Mouse (Mus musculus) limb, embryonic 14.5 days (tissue): ENCODE data around the gene Tango2. TPM values are rescaled to one million over a fixed set of nuclear protein-coding genes. Genes with fewer than 3 reads are reported as not detected.
A peak's percentile ranks its signal among the peaks of the same experiment; 100 is the strongest.

Experiments
- ATAC-seq: fragments of 200-750 bp; cut with Nextera tagmentation; 2 replicates; pipeline ENCODE4 v1.8.0; 2017; ENCODE audit warnings: low read depth, moderate number of reproducible peaks, moderate TSS enrichment; ENCODE audit not compliant: low FRiP score
- DNase-seq: peaks from one replicate; pipeline ENCODE4 v3.0.0-alpha.2; 2015; ENCODE audit warnings: low spot score
- H3K27ac ChIP-seq: fragments of 300-500 bp; sonication (generic); replicated peaks from 2 replicates; pipeline ENCODE4 v1.5.1; 2014; ENCODE audit warnings: low read depth, mild to moderate bottlenecking, low read length, moderate library complexity, mixed read lengths
- H3K27me3 ChIP-seq: fragments of 300-500 bp; sonication (generic); 2 replicates; pipeline ENCODE4 v1.6.1; 2014; ENCODE audit warnings: low read length, mixed read lengths; ENCODE audit not compliant: control insufficient read depth, insufficient read depth
- H3K36me3 ChIP-seq: fragments of 300-500 bp; sonication (generic); 2 replicates; pipeline ENCODE4 v1.6.1; 2014; ENCODE audit warnings: mild to moderate bottlenecking, low read length, moderate library complexity, mixed read lengths; ENCODE audit not compliant: control insufficient read depth, insufficient read depth
- H3K4me1 ChIP-seq: fragments of 300-500 bp; sonication (generic); 2 replicates; pipeline ENCODE4 v1.6.1; 2014; ENCODE audit warnings: antibody characterized with exemption, low read length, mixed read lengths; ENCODE audit not compliant: control insufficient read depth, insufficient read depth
- H3K4me2 ChIP-seq: fragments of 300-500 bp; sonication (generic); replicated peaks from 2 replicates; pipeline ENCODE4 v1.6.1; 2014; ENCODE audit warnings: low read depth, mild to moderate bottlenecking, low read length, moderate library complexity; ENCODE audit not compliant: severe bottlenecking
- H3K4me3 ChIP-seq: fragments of 300-500 bp; sonication (generic); replicated peaks from 2 replicates; pipeline ENCODE4 v1.5.1; 2014; ENCODE audit warnings: low read length
- H3K9ac ChIP-seq: fragments of 300-500 bp; sonication (generic); 2 replicates; pipeline ENCODE4 v1.6.1; 2014; ENCODE audit warnings: mild to moderate bottlenecking, low read depth, low read length, moderate library complexity; ENCODE audit not compliant: severe bottlenecking
- H3K9me3 ChIP-seq: fragments of 300-500 bp; sonication (generic); 2 replicates; pipeline ENCODE4 v1.6.1; 2016; ENCODE audit warnings: low read length; ENCODE audit not compliant: control insufficient read depth
- POLR2A ChIP-seq: fragments of 200-500 bp; IDR thresholded peaks from 2 replicates; pipeline ENCODE4 v1.8.0; 2012; ENCODE audit warnings: inconsistent platforms, mild to moderate bottlenecking, moderate library complexity, borderline replicate concordance; ENCODE audit not compliant: insufficient read depth, insufficient read length; ENCODE audit errors: extremely low read depth
- WGBS: fragments of 180-500 bp; shearing (Covaris S2); extraction: QIAGEN DNeasy Blood & Tissue Kit; methylation state at CpG from one replicate; pipeline ENCODE4 v1.1.7; 2014; 5-methylcytosine and 5-hydroxymethylcytosine counted together
- polyA plus RNA-seq, 2 experiments: library from polyadenylated mRNA; depleted of rRNA in 1 of 2; stranded (reverse) in 1 of 2; unstranded in 1 of 2; fragments of >200 nt; fragmentation: Nextera tagmentation in 1 of 2; extraction: Ambion mirVana in 1 of 2; gene quantifications; 2 replicates each; pipeline versions ENCODE4 v1.2.1 to v1.2.3; 2012 to 2014

Gene Tango2
- polyA plus RNA-seq, 2 experiments = 24.0 to 25.2 TPM

DNA sequence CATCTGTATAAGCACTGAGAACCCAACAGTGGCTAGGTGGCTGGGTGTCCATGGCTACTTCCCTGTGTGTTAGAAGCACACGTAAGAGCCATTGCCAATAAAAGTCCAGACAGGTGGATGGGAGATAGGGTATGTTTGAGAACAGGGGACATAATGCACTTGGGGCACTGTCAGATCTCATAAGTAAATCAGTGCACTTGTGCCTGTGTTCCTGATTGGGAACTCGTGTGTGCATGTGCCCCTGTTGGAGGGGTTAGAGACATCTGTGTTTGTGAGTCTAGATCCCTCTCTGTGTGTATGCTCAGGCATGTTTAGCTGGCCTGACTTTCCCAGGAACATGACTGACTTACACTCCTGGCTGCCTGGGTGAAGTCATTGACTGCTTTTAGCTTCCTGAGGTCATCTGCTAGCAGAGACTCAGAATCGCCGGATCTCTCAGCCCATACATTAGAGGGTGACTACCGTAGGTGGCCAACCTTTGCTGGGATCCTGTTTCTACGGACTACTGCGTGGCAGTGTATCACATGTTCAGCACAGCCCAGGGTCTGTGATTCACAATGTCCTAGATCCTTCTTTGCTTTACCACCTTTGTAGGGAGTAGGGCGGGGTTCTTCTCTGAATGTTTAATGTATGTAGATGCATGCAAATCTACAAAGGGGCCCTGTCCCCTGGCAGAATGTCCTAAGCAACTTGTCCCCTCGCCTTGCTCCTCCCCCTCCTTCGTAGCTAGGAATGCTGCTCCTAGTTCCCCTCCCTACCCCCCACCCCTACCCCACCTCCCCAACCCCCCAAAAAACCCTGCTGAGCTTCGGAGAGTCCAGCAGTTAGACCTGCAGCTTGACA lies 47.1 kb upstream of the Tango2 start:
- H3K9me3 ChIP-seq = no peaks in the 10 kb centered on the region
- no peak for TF ChIP-seq POLR2A
- H3K4me1 ChIP-seq = peaks cover 16% of the 10 kb centered on the region
- H3K4me3 ChIP-seq = no peak overlapping the region
- DNase-seq (no peak), ATAC-seq (no peak)
- H3K27ac ChIP-seq = 0 out of 2 replicates have a peak overlapping the region, but pooled peaks have one; percentile 3
- WGBS = 26% methylated on average over 11 of the region's 11 CpGs
- 0 out of 2 replicates have a peak overlapping the region, but pooled peaks have one; percentile 4 for H3K9ac ChIP-seq
- peaks cover 32% of the 10 kb centered on the region for H3K36me3 ChIP-seq
- H3K4me2 ChIP-seq = no peak overlapping the region
- no peaks in the 10 kb centered on the region for H3K27me3 ChIP-seq

GRCm38 (mm10) chr16:18394056-18394455 lies 46.2 kb upstream of the Tango2 start:
- no peak for TF ChIP-seq POLR2A
- Histone ChIP-seq H3K9me3 (no peaks in the 10 kb centered on the region), H3K9ac (no peak overlapping the region), H3K27me3 (no peaks in the 10 kb centered on the region), H3K27ac (no peak overlapping the region), H3K4me1 (peaks cover 16% of the 10 kb centered on the region), H3K36me3 (peaks cover 23% of the 10 kb centered on the region), H3K4me2 (no peak overlapping the region), H3K4me3 (no peak overlapping the region)
- ATAC-seq (no peak), DNase-seq (no peak)
- 86% methylated on average over 3 of the region's 3 CpGs for WGBS

DNA sequence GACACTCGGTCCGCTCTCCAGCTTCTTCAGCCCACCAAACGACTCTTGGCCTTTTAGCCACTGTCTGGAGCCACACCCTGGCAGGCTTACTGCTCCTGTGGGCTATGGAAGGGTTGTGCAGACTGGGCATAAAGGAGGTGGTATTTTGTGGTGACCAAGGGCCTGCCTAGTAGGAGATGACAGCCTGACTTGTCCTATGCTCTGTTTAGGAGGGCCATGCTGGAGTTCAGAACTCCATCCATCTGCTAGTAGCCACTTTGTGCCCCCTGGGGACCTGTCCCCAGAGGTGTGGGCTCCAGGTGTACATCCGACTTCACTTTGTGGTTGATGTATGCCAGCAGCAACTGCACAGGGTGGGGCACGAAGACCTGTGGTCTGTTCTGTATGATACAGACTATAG lies 45.7 kb upstream of the Tango2 start:
- H3K27ac ChIP-seq = no peak overlapping the region
- peaks cover 18% of the 10 kb centered on the region for H3K36me3 ChIP-seq
- TF ChIP-seq POLR2A = no peak
- H3K9me3 ChIP-seq = no peaks in the 10 kb centered on the region
- no peak overlapping the region for H3K9ac ChIP-seq
- DNase-seq (no peak), ATAC-seq (no peak)
- WGBS = 51% methylated on average over 5 of the region's 5 CpGs
- peaks cover 16% of the 10 kb centered on the region for H3K4me1 ChIP-seq
- peak overlapping the region; percentile 95 for H3K4me2 ChIP-seq
- H3K4me3 ChIP-seq = peak overlapping the region; percentile 78
- H3K27me3 ChIP-seq = no peaks in the 10 kb centered on the region

GRCm38 (mm10) chr16:18392469-18393426 lies 44.8 kb upstream of the Tango2 start:
- H3K4me2 ChIP-seq = peak overlapping the region; percentile 95
- peak overlapping the region; percentile 78 for H3K9ac ChIP-seq
- TF ChIP-seq POLR2A = peak; percentile 84
- H3K27ac ChIP-seq = peak overlapping the region; percentile 58
- ATAC-seq = peak; percentile 86
- under 1% methylated on average over 58 of the region's 63 CpGs for WGBS
- H3K9me3 ChIP-seq = no peaks in the 10 kb centered on the region
- H3K36me3 ChIP-seq = peaks cover 9% of the 10 kb centered on the region
- H3K27me3 ChIP-seq = no peaks in the 10 kb centered on the region
- peaks cover 16% of the 10 kb centered on the region for H3K4me1 ChIP-seq
- peak overlapping the region; percentile 78 for H3K4me3 ChIP-seq
- peak; percentile 76 for DNase-seq

- no peaks in the 10 kb centered on the region for H3K9me3 ChIP-seq
- H3K27ac ChIP-seq = no peak overlapping the region
- H3K9ac ChIP-seq = no peak overlapping the region
- no peaks in the 10 kb centered on the region for H3K36me3 ChIP-seq
- ATAC-seq (no peak), DNase-seq (no peak)
- 84% methylated on average over 3 of the region's 3 CpGs for WGBS
- H3K4me3 ChIP-seq = no peak overlapping the region
- H3K27me3 ChIP-seq = no peaks in the 10 kb centered on the region
- H3K4me2 ChIP-seq = no peak overlapping the region
- H3K4me1 ChIP-seq = peaks cover 16% of the 10 kb centered on the region
- TF ChIP-seq POLR2A = no peak
Observed at GRCm38 (mm10) chr16:18391728-18392127, 43.8 kb upstream of the Tango2 start.
